Mouse (Mus musculus) yolk sac, embryonic 10.5 days (tissue): ENCODE results near the gene Tex28.
"Not testable (repeated sequence)": the region's sequence is repeated elsewhere in the genome, so short reads cannot be mapped to it uniquely, and the experiment has no call there.

Source experiments
- DNase-seq: peaks from one replicate; pipeline ENCODE4 v3.0.0-alpha.2; 2017; ENCODE audit warnings: low spot score

The Tex28 gene

DNA sequence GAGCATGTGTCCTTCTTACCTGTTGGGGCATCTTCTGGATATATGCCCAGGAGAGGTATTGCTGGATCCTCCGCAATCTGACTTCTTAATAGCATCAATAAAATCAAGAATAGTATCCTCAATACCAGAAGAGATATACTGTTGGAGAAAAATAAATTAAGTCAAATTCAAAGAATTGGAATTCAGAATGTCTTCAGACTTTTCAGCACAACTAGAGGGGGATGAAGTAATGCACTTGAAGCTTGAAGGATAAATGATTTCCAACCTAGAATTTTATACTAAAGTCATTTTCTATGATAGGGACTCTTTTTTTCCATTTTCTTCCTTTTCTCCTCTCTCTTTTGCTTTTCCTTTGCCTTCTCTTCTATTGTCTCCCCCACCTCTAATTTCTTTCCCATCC, at the start of gene Tex28:
Gene Tex28 (minus strand): TSS at position 101 of the 400 bp plus-strand sequence.
- no peak for DNase-seq

DNA sequence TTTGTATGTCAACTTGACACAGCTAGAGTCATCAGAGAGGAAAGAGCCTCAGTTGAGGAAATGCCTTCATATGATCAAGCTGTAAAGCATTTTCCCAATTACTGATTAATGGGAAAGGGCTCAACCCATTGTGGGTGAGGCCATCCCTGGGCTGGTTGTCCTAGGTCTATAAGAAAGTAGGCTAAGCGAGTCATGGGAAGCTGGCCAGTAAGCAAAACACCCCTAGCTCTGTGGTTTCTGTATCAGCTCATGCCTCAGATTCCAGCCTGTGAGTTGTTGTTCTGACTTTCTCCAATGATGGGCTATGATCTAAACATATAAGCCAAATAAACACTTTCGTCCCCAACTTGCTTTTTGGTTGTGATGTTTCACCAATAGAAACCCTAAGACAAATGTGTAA, 35.9 kb upstream of the Tex28 start:
- no peak for DNase-seq

DNA sequence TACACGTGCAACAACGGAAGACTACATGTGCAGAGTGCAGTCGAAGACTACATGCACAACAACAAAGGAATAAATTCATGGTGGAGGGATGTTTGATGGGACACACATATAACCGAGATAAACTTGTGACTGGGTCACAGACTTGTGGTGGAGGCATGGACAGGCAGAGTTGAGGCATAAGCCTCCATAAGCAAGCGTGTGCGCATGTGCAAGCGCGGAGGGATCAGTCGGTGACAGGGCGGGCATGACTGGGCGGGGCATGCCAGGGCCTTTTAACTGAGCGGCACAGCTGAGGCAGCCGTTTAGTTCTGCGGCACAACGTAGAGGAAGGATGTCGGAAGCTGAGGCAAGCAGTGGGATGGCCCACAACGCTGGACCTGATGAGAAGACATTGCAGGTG, 9.3 kb upstream of the Tex28 start, which contains the start of gene Tktl1:
Gene Tktl1 (plus strand): TSS at position 301 of the 400 bp plus-strand sequence.
- DNase-seq = no peak

DNA sequence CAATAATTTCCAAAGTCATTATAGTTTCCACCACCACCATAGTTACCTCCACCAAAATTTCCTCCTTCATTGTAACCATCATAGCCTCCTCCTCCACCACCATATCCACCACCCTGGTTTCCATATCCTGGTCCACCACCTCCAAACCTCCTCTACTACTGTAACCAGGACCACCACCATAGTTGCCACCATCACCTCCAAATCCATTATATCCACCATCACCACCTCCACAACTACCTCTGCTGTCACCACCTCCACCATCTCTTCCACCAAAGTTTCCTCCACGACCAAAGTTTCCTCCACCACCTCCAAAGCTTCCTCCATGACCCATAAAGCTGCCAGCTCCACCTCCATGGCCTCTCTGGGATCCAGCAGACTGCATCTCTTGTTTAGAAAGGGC, 32.4 kb downstream of the Tex28 start, which contains the start of gene Mecp2:
Gene Mecp2 (minus strand): TSS at position 101 of the 400 bp plus-strand sequence.
- not testable (repeated sequence) for DNase-seq

DNA sequence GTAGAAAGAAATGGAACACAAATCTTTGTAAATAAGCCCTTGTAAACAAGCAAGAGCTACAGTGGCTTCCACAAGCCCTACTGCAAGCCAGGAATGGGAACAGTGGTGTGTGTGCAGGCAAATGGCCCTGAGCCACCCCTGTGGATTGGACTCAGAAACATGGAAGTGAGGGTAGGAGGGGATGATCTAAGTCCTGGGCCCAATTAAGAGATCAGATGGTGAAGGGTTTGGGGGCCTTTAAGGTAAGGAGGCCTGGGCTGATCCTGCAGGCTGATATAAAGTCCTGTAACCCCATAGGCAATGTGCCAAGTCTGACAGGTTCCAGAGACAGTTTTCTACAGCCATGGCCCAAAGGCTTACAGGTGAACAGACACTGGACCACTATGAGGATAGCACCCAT, 40.5 kb downstream of the Tex28 start, which contains the start of gene Opn1mw:
Gene Opn1mw (plus strand): TSS at position 301 of the 400 bp plus-strand sequence.
- DNase-seq = no peak

DNA sequence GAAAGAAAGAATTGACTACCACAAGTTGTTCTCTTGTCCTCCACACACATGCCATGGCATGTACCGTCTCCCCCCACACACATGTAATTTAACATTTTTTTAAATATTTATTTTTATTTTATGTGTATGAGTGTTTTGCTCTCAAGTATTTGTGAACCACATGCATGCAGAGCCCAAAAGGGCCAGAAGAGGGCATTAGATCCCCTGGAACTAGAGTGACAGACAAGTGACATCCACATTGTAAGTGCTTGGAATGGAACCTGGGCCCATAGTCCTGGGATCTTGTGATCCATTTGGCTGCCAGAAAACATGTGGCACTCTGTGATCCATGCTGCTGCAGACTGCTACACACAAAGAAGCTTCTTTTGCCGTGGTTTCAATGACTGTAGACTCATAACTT, 42.7 kb downstream of the Tex28 start:
- no peak for DNase-seq

DNA sequence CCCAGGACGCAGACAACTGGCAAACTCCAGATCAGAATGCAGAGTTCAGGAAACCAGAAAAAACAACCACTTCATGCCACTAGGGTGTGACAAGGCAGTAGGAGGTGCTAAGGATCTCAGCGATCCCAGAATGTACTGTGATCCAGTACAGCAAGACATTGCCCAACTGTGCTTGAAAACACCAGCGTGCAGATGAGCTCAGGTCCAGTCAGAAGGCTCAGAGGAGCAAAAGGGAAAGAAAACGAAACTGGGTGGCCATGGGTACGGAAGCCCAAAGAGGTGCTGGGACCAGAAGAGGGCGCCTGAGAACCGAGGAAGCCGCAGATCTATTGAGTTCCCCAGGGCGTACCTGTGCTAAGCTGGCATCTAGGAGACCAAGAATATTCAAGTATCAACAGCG, 52.1 kb downstream of the Tex28 start:
- DNase-seq = peak; percentile 9

DNA sequence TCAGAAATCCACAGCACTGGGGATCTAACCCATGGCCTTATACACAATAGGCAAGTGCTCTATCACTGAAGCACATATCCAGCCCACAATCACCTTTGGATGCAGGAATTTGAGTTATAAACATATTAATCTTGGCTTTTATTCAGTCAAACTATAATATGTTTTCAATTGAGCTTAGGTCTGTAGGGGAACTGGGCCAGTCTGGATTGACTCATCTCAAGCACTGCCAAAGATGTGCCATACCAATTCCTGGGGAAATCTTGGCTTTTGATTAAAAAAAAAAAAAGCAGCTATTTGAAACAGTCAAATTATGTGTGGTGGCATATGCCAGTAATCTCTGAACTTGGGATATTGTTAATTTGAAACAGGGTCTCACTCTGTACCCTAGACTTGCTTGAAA, 53.6 kb downstream of the Tex28 start:
- DNase-seq = no peak

DNA sequence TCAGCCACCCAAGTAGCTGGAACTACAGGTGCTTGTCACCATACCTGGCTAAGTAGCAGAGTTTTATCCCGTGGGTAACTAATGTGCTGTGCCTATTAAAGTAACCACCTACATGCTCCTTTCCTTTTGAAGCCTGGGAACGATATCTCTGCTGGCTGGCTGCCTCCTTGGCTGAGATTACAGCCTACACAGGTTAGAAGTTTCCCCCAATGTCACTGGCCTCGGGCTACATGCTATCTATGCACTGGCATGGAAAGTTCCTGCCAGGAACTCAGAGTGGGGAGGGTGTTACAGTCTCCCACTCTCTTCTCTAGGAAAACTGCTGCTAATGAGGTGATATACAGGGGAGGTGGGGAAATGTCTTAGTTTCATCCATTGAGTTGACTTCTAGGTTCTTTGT, 58.9 kb downstream of the Tex28 start:
- no peak for DNase-seq

DNA sequence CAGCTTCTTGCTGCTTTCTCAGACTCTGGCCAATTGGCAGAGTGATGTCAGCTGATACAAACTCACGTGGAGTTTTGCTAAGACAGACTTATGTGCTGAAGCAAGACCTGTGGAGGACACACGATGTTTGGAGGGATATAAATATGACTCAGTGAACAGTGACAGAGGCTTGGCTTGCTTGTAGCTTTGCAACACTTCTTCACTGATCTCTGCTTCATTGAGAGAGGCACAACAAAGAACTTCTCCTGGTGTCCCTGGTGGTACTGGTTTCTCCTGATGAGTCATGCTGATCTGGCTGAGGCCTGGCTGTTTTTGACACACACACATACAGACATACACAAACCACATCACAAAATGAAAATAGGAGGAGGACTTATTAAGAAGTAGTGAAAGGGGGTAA, 61.7 kb downstream of the Tex28 start:
- no peak for DNase-seq

DNA sequence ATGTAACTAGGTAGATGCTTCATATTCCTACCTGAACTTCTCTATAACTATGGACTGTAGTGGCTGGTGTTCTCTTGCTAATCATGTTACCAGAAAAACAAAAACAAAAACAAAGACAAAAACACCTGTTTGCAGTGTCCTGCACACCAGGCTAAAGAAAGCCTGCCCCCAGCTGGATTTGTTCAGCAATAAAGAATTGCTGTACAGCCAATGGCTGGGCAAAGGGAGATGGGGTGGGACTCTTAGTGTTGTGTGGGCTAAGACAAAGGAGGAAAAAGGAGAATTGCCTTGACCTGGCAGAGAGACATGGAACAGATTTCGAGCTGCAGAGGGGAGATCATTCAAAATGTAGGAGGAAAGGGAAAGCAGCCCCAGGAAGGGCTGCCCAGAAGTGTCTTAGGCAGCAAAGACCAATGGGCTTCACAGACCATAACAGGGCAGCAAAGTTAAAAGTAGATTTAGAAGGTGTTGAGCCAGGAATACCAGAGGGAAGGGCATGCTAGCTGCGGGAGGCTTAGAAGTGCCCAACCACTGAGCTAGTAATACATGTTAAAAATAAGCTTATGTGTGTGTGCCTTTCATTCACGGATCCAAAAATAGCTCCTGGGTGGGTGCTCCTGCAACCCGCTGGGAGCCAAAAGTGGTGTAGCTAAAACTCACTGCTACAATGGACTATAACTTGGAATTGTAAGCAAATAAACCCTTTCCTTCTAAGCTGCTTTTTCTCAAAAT, 64.0 kb downstream of the Tex28 start:
- no peak for DNase-seq
